Mouse (Mus musculus): ENCODE data around the gene Zc3h13.

GRCm38 (mm10) chr14:75346041-75346440 lies 61.9 kb downstream of the Zc3h13 start:
- TF ChIP-seq POLR2A (IDR thresholded peaks at IDR 0.05; ENCODE audit: control insufficient read depth, low read depth, low read length), result no peak
- no peak for TF ChIP-seq CTCF (IDR thresholded peaks at IDR 0.05; ENCODE audit: control insufficient read depth, insufficient read depth, insufficient replicate concordance, low read depth, low read length)

Measured in testis, adult 2 months (tissue).